Mouse (Mus musculus): ENCODE results near the gene Runx1. TPM values are rescaled to one million over a fixed set of nuclear protein-coding genes. Genes with fewer than 3 reads are reported as not detected.

Gene Runx1
- polyA plus RNA-seq, 1 experiment from 2014 or later, result 4.2 TPM

GRCm38 (mm10) chr16:92645423-92646115, 180.4 kb downstream of the Runx1 start:
- ATAC-seq (replicated peaks; ENCODE audit: insufficient number of reproducible peaks, low FRiP score, low TSS enrichment, low read depth) (no peak), DNase-seq (ENCODE audit: low spot score) (peak; percentile 31)
- Histone ChIP-seq H3K4me2 (ENCODE audit: low read depth, low read length) (no peak overlapping the region), H3K9ac (replicated peaks; ENCODE audit: low read length) (no peak overlapping the region), H3K4me1 (ENCODE audit: control insufficient read depth, insufficient read depth, low read length) (peaks cover 10% of the 10 kb centered on the region), H3K27me3 (ENCODE audit: control insufficient read depth, insufficient read depth, low read length) (no peaks in the 10 kb centered on the region), H3K27ac (replicated peaks; ENCODE audit: low read depth, low read length) (peak overlapping the region; percentile 43), H3K9me3 (replicated peaks; ENCODE audit: control insufficient read depth, low read length) (no peaks in the 10 kb centered on the region), H3K36me3 (replicated peaks; ENCODE audit: control insufficient read depth, insufficient read depth, low read depth, low read length) (no peaks in the 10 kb centered on the region), H3K4me3 (ENCODE audit: low read depth, low read length) (no peak overlapping the region)
- 55% methylated on average over 22 of the region's 22 CpGs for WGBS

DNA sequence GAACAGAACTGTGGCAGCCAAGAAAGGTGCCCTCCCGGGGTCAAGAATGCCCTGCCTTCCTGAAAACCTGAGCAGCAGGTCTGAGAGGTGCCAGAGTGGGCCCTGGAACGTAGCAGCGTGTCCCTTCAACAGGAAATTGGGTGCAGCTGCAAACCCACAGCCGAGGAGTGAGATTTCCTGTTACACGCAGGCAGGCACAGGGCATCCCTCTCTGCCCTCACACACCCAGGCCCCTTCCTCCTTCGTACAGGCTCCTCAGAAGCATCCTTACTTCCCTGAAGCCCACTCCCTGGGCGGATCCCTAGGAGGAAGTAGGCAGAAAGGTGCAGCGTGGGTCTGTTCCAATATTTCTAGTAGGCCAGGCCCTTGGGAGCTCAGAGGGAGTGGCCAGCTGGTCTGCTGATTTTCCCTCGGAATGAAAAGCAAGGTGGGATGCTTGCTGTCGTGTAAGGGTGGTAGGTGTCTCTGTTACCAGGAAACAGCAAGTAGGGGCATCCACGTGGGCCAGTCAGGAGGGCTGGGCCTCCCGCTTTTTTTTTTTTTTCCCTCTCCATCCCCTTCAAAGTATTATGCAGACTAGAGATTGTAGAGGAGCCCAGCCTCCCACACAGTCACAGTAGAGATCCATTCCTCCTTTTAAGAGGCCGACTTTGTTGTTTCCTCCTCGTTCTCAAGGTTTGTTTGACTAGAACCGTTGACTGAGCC, 181.1 kb downstream of the Runx1 start:
- Histone ChIP-seq H3K36me3 (replicated peaks; ENCODE audit: control insufficient read depth, insufficient read depth, low read depth, low read length) (no peaks in the 10 kb centered on the region), H3K27me3 (ENCODE audit: control insufficient read depth, insufficient read depth, low read length) (no peaks in the 10 kb centered on the region), H3K9ac (replicated peaks; ENCODE audit: low read length) (no peak overlapping the region), H3K4me1 (ENCODE audit: control insufficient read depth, insufficient read depth, low read length) (peaks cover 10% of the 10 kb centered on the region), H3K4me2 (ENCODE audit: low read depth, low read length) (no peak overlapping the region), H3K9me3 (replicated peaks; ENCODE audit: control insufficient read depth, low read length) (no peaks in the 10 kb centered on the region), H3K4me3 (ENCODE audit: low read depth, low read length) (no peak overlapping the region), H3K27ac (replicated peaks; ENCODE audit: low read depth, low read length) (peak overlapping the region; percentile 43; the same call in 1 of the 2 replicates)
- peak; percentile 26 for DNase-seq (ENCODE audit: low spot score)
- WGBS, result 53% methylated on average over 15 of the region's 15 CpGs
- no peak for ATAC-seq (replicated peaks; ENCODE audit: insufficient number of reproducible peaks, low FRiP score, low TSS enrichment, low read depth)

DNA sequence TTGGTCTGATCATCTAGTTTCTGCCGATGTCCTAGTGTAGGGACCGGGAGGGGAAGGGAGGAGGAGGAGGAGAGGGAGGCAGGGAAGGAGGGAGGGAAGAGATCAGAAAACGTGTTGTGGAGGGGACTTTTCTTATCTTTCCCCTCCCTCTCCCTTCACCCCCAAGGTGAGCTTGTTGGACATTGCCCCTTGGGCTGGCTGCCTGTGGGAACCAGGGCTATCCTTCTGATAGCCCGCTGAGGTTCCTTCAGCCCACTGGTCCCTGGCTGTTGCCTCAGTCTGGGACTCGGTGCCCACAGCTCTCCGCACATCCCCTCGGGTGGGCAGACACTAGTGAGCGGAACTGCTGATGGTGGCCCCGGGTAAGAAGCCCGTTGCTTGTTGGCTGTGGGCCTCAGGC, 181.6 kb downstream of the Runx1 start:
- WGBS, result 64% methylated on average over 10 of the region's 10 CpGs
- Histone ChIP-seq H3K27ac (replicated peaks; ENCODE audit: low read depth, low read length) (peak overlapping the region; percentile 43; the same call in 1 of the 2 replicates), H3K36me3 (replicated peaks; ENCODE audit: control insufficient read depth, insufficient read depth, low read depth, low read length) (no peaks in the 10 kb centered on the region), H3K4me1 (ENCODE audit: control insufficient read depth, insufficient read depth, low read length) (peaks cover 10% of the 10 kb centered on the region), H3K4me3 (ENCODE audit: low read depth, low read length) (no peak overlapping the region), H3K9ac (replicated peaks; ENCODE audit: low read length) (no peak overlapping the region), H3K27me3 (ENCODE audit: control insufficient read depth, insufficient read depth, low read length) (no peaks in the 10 kb centered on the region), H3K4me2 (ENCODE audit: low read depth, low read length) (no peak overlapping the region), H3K9me3 (replicated peaks; ENCODE audit: control insufficient read depth, low read length) (no peaks in the 10 kb centered on the region)
- DNase-seq (ENCODE audit: low spot score) (no peak), ATAC-seq (replicated peaks; ENCODE audit: insufficient number of reproducible peaks, low FRiP score, low TSS enrichment, low read depth) (no peak)

DNA sequence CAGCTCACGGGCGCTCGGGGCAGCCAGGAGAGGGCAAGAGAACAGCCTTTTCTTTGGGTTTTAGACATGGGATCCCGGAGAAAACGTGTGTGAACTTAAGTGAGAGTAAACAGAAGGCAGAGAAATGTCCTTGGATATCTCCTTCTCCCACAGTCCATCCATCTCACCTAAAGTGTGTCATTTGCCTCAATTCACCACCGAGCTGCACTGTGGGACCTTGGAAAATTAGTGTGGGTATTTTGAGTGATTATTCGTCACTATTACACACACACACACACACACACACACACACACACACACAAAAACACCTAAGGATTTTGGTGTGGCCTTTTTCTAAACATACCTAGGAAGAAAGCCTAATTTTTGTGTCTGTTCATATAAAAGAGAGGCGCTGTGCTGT, 183.7 kb downstream of the Runx1 start:
- no peaks in the 10 kb centered on the region for H3K36me3 ChIP-seq (replicated peaks; ENCODE audit: control insufficient read depth, insufficient read depth, low read depth, low read length)
- no peaks in the 10 kb centered on the region for H3K27me3 ChIP-seq (ENCODE audit: control insufficient read depth, insufficient read depth, low read length)
- no peak overlapping the region for H3K9ac ChIP-seq (replicated peaks; ENCODE audit: low read length)
- peaks cover 10% of the 10 kb centered on the region for H3K4me1 ChIP-seq (ENCODE audit: control insufficient read depth, insufficient read depth, low read length)
- H3K4me3 ChIP-seq (ENCODE audit: low read depth, low read length), result no peak overlapping the region
- no peak for DNase-seq (ENCODE audit: low spot score)
- H3K27ac ChIP-seq (replicated peaks; ENCODE audit: low read depth, low read length), result no peak overlapping the region
- H3K9me3 ChIP-seq (replicated peaks; ENCODE audit: control insufficient read depth, low read length), result no peaks in the 10 kb centered on the region
- H3K4me2 ChIP-seq (ENCODE audit: low read depth, low read length), result no peak overlapping the region
- no peak for ATAC-seq (replicated peaks; ENCODE audit: insufficient number of reproducible peaks, low FRiP score, low TSS enrichment, low read depth)
- 91% methylated on average over 8 of the region's 8 CpGs for WGBS

DNA sequence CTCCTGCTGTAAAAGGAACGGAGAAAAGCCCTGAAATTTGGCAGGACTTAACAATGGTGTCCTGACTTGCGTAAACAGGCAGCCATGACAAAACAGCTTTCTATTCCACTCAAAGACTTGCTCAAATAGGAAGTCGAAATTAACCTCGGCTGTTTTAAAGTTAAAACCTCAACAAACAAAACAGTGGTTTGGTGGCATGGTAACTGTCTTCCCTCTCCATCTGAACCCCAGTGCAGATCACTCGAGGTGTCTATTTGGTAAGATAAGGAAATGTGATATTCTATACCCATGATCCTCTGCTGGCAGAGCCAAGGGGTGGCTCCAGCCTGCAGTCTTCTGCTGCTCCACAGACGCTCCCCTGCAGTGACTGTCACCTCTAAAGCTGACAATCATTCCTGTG, 184.9 kb downstream of the Runx1 start:
- H3K27me3 ChIP-seq (ENCODE audit: control insufficient read depth, insufficient read depth, low read length), result no peaks in the 10 kb centered on the region
- ATAC-seq (replicated peaks; ENCODE audit: insufficient number of reproducible peaks, low FRiP score, low TSS enrichment, low read depth) (no peak), DNase-seq (ENCODE audit: low spot score) (no peak)
- H3K9ac ChIP-seq (replicated peaks; ENCODE audit: low read length), result no peak overlapping the region
- H3K4me3 ChIP-seq (ENCODE audit: low read depth, low read length), result no peak overlapping the region
- WGBS, result 72% methylated on average over 6 of the region's 6 CpGs
- no peak overlapping the region for H3K4me2 ChIP-seq (ENCODE audit: low read depth, low read length)
- H3K36me3 ChIP-seq (replicated peaks; ENCODE audit: control insufficient read depth, insufficient read depth, low read depth, low read length), result no peaks in the 10 kb centered on the region
- peaks cover 10% of the 10 kb centered on the region for H3K4me1 ChIP-seq (ENCODE audit: control insufficient read depth, insufficient read depth, low read length)
- no peak overlapping the region for H3K27ac ChIP-seq (replicated peaks; ENCODE audit: low read depth, low read length)
- no peaks in the 10 kb centered on the region for H3K9me3 ChIP-seq (replicated peaks; ENCODE audit: control insufficient read depth, low read length)

DNA sequence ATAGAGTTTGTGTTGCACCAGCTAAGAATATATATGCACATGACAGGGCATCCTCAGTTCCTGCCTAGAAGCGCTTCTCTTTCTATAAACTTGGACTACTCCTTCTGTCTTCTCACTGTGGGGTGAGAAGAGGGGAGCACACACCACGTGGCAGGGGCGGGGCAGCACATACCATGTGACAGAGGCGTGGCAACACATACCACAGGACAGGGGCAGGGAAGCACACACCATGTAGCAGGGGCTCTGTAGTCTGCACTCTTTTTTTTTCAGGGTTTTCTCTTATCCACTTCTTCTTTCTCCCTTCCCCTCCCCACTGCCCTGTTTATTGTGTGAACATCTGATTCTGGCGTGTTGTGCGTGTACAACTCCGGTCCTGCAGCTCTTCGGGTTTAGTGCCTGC, 186.9 kb downstream of the Runx1 start:
- Histone ChIP-seq H3K27ac (replicated peaks; ENCODE audit: low read depth, low read length) (no peak overlapping the region), H3K9ac (replicated peaks; ENCODE audit: low read length) (no peak overlapping the region), H3K36me3 (replicated peaks; ENCODE audit: control insufficient read depth, insufficient read depth, low read depth, low read length) (no peaks in the 10 kb centered on the region), H3K4me1 (ENCODE audit: control insufficient read depth, insufficient read depth, low read length) (no peaks in the 10 kb centered on the region; the same call in 1 of the 2 replicates), H3K4me2 (ENCODE audit: low read depth, low read length) (no peak overlapping the region), H3K4me3 (ENCODE audit: low read depth, low read length) (no peak overlapping the region), H3K9me3 (replicated peaks; ENCODE audit: control insufficient read depth, low read length) (no peaks in the 10 kb centered on the region), H3K27me3 (ENCODE audit: control insufficient read depth, insufficient read depth, low read length) (no peaks in the 10 kb centered on the region)
- no peak for ATAC-seq (replicated peaks; ENCODE audit: insufficient number of reproducible peaks, low FRiP score, low TSS enrichment, low read depth)
- WGBS, result 85% methylated on average over 8 of the region's 8 CpGs
- DNase-seq (ENCODE audit: low spot score), result no peak

DNA sequence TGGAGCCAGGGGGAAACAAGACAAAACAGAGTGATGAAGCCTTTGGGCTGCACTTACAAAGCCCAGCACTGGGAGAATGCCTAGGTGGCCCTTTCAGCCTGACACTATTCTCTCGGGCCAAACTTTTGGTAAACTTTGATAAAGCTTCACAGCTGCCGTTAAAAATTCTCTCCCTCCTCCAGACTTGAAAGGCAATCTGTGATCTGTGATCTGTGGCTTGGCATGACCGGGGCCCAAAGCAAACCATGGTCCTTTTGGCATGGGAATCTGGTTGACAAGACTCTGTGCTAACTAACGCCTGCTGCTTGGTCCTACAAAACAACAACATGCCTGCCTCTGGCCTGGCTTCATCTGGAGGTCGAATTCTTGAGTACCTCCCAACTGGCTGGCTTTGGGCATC, 188.9 kb downstream of the Runx1 start:
- 0 out of 2 replicates have a peak, but pooled peaks cover 4% of the 10 kb centered on the region for H3K4me1 ChIP-seq (ENCODE audit: control insufficient read depth, insufficient read depth, low read length)
- H3K36me3 ChIP-seq (replicated peaks; ENCODE audit: control insufficient read depth, insufficient read depth, low read depth, low read length), result no peaks in the 10 kb centered on the region
- no peaks in the 10 kb centered on the region for H3K27me3 ChIP-seq (ENCODE audit: control insufficient read depth, insufficient read depth, low read length)
- H3K27ac ChIP-seq (replicated peaks; ENCODE audit: low read depth, low read length), result no peak overlapping the region
- H3K4me2 ChIP-seq (ENCODE audit: low read depth, low read length), result no peak overlapping the region
- ATAC-seq (replicated peaks; ENCODE audit: insufficient number of reproducible peaks, low FRiP score, low TSS enrichment, low read depth) (no peak), DNase-seq (ENCODE audit: low spot score) (no peak)
- H3K4me3 ChIP-seq (ENCODE audit: low read depth, low read length), result no peak overlapping the region
- 73% methylated on average over 5 of the region's 5 CpGs for WGBS
- H3K9ac ChIP-seq (replicated peaks; ENCODE audit: low read length), result no peak overlapping the region
- H3K9me3 ChIP-seq (replicated peaks; ENCODE audit: control insufficient read depth, low read length), result no peaks in the 10 kb centered on the region

DNA sequence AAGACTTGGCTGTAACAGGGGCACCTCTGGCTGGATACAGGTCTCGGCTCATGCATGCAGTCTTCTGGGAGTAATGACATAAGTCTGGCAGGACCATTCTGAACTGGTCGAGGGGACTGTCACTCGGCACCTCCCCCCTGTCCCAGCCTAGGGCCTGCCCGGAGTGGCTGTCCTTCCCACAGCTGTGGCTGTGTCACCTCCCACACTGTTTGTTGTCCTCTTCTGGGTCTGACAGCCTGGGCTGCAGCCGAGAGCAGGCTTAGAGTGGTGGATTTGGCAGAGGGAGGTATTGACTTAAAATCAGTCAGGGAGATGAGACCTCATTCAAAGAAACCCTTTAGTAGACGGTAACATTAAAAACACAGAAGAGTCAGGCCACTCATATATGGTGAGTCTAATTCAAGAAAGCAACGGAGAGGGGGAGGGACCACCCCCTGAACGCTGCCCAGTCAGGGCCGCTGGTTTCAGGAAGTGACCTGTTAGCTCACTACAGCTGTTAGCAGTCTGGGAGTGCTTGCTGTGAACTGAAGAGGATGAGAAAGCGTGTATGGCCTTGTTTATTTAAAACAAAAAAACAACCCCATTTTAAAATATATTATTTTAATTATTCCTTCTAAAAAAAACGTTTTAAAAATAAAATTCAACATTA, 193.7 kb downstream of the Runx1 start:
- H3K27me3 ChIP-seq (ENCODE audit: control insufficient read depth, insufficient read depth, low read length), result no peaks in the 10 kb centered on the region
- H3K4me2 ChIP-seq (ENCODE audit: low read depth, low read length), result no peak overlapping the region
- no peak overlapping the region for H3K27ac ChIP-seq (replicated peaks; ENCODE audit: low read depth, low read length)
- no peak overlapping the region for H3K4me3 ChIP-seq (ENCODE audit: low read depth, low read length)
- peak; percentile 62; the same call in 1 of the 2 replicates for ATAC-seq (replicated peaks; ENCODE audit: insufficient number of reproducible peaks, low FRiP score, low TSS enrichment, low read depth)
- peaks cover 5% of the 10 kb centered on the region; the same call in 1 of the 2 replicates for H3K4me1 ChIP-seq (ENCODE audit: control insufficient read depth, insufficient read depth, low read length)
- 13% methylated on average over 11 of the region's 11 CpGs for WGBS
- H3K36me3 ChIP-seq (replicated peaks; ENCODE audit: control insufficient read depth, insufficient read depth, low read depth, low read length), result no peaks in the 10 kb centered on the region
- H3K9me3 ChIP-seq (replicated peaks; ENCODE audit: control insufficient read depth, low read length), result no peaks in the 10 kb centered on the region
- no peak overlapping the region for H3K9ac ChIP-seq (replicated peaks; ENCODE audit: low read length)
- no peak for DNase-seq (ENCODE audit: low spot score)
